In genomic region chr10:78311886-78312635, GRCm38 (mm10) we compare ENCODE assay signal across 12 mouse cellular contexts. TPM values are rescaled to one million over a fixed set of nuclear protein-coding genes. Genes with fewer than 3 reads are reported as not detected.
DNase-seq lines count a peak whose midpoint lies in the region; ATAC-seq and TF ChIP-seq lines count a peak whose summit lies in the region.
"Had no signal": no experiment of that assay in that cellular context is flagged by ENCODE, and none has a peak within 500 bp of the region (broad histone marks: within the 10 kb centered on the region; RNA-seq: fewer than 3 reads in every experiment).

No protein-coding gene starts in this region.

- no peak overlapping the region for H3K4me3 ChIP-seq in hindbrain, embryonic 16.5 days (ENCODE audit: low read length)
- no peak overlapping the region for H3K4me3 ChIP-seq in hindbrain, embryonic 10.5 days
- H3K4me3 ChIP-seq in ES-E14 (ENCODE audit: insufficient read depth in 1 of 2, low read depth in 1 of 2, low read length in 2 of 2, poor library complexity in 1 of 2, severe bottlenecking in 1 of 2) = peak overlapping the region in 1 of 2 experiments; percentile 18; a peak in 1 of 4 replicates
- no peak overlapping the region for H3K4me3 ChIP-seq in embryonic facial prominence, embryonic 14.5 days (ENCODE audit: low read depth, low read length)
- no peak overlapping the region for H3K4me3 ChIP-seq in midbrain, postnatal 0 days (ENCODE audit: low read depth, low read length)
- H3K4me3 ChIP-seq: midbrain, embryonic 15.5 days had no signal

- H3K9ac ChIP-seq in hindbrain, embryonic 16.5 days (ENCODE audit: low read depth, low read length) = no peak overlapping the region
- no peak overlapping the region for H3K9ac ChIP-seq in ES-E14 (ENCODE audit: insufficient read depth, low read depth, low read length, poor library complexity, severe bottlenecking)
- H3K9ac ChIP-seq in embryonic facial prominence, embryonic 14.5 days (ENCODE audit: low read depth, low read length) = no peak overlapping the region
- H3K9ac ChIP-seq in midbrain, postnatal 0 days (replicated peaks; ENCODE audit: low read length, poor library complexity, severe bottlenecking) = no peak overlapping the region
- H3K9ac ChIP-seq: midbrain, embryonic 15.5 days had no signal

- H3K4me2 ChIP-seq in hindbrain, embryonic 16.5 days (ENCODE audit: low read length) = no peak overlapping the region
- H3K4me2 ChIP-seq in embryonic facial prominence, embryonic 14.5 days (ENCODE audit: low read depth, low read length) = no peak overlapping the region
- no peak overlapping the region for H3K4me2 ChIP-seq in midbrain, postnatal 0 days (ENCODE audit: low read depth, low read length, poor library complexity, severe bottlenecking)
- H3K4me2 ChIP-seq: midbrain, embryonic 15.5 days had no signal

- no peaks in the 10 kb centered on the region for H3K27me3 ChIP-seq in hindbrain, embryonic 16.5 days (replicated peaks; ENCODE audit: control insufficient read depth, insufficient read depth, low read length)
- H3K27me3 ChIP-seq in hindbrain, embryonic 10.5 days (ENCODE audit: insufficient read depth, poor library complexity, severe bottlenecking) = no peaks in the 10 kb centered on the region
- H3K27me3 ChIP-seq in embryonic facial prominence, embryonic 14.5 days (replicated peaks; ENCODE audit: control insufficient read depth, insufficient read depth, low read length) = no peaks in the 10 kb centered on the region
- H3K27me3 ChIP-seq in midbrain, postnatal 0 days (ENCODE audit: insufficient read depth, low read length) = no peaks in the 10 kb centered on the region
- H3K27me3 ChIP-seq: midbrain, embryonic 15.5 days had no signal

- WGBS in hindbrain, embryonic 16.5 days = 85% methylated on average over 13 of the region's 13 CpGs
- 84% methylated on average over 13 of the region's 13 CpGs for WGBS in hindbrain, embryonic 10.5 days
- 70% methylated on average over 13 of the region's 13 CpGs for WGBS in embryonic facial prominence, embryonic 14.5 days
- WGBS in midbrain, postnatal 0 days = 80% methylated on average over 13 of the region's 13 CpGs

- no peak for TF ChIP-seq CTCF in midbrain, postnatal 0 days (IDR thresholded peaks at IDR 0.05)

- H3K4me1 ChIP-seq in hindbrain, embryonic 16.5 days (ENCODE audit: control insufficient read depth, insufficient read depth, low read depth, low read length) = no peaks in the 10 kb centered on the region; the same call in 1 of the 2 replicates
- H3K4me1 ChIP-seq in hindbrain, embryonic 10.5 days (replicated peaks) = peaks cover 18% of the 10 kb centered on the region
- H3K4me1 ChIP-seq in ES-E14 (ENCODE audit: control insufficient read depth in 2 of 2, insufficient read depth in 2 of 2, low read length in 2 of 2, poor library complexity in 1 of 2) = peaks cover 0 to 6% of the 10 kb centered on the region in 2 experiments; a peak in 2 of 4 replicates
- H3K4me1 ChIP-seq in embryonic facial prominence, embryonic 14.5 days (ENCODE audit: control insufficient read depth, insufficient read depth, low read length) = no peaks in the 10 kb centered on the region
- H3K4me1 ChIP-seq in midbrain, postnatal 0 days (ENCODE audit: insufficient read depth, low read length) = no peaks in the 10 kb centered on the region

- no peaks in the 10 kb centered on the region for H3K36me3 ChIP-seq in hindbrain, embryonic 16.5 days (ENCODE audit: control insufficient read depth, insufficient read depth, low read length)
- peaks cover 7% of the 10 kb centered on the region for H3K36me3 ChIP-seq in hindbrain, embryonic 10.5 days
- no peaks in the 10 kb centered on the region; the same call in 1 of the 2 replicates for H3K36me3 ChIP-seq in ES-E14 (ENCODE audit: control insufficient read depth, insufficient read depth, low read length, poor library complexity, severe bottlenecking)
- no peaks in the 10 kb centered on the region for H3K36me3 ChIP-seq in embryonic facial prominence, embryonic 14.5 days (ENCODE audit: control insufficient read depth, insufficient read depth, low read length)
- peaks cover 12% of the 10 kb centered on the region; the same call in 1 of the 2 replicates for H3K36me3 ChIP-seq in midbrain, postnatal 0 days (ENCODE audit: insufficient read depth, low read length)
- H3K36me3 ChIP-seq: midbrain, embryonic 15.5 days had no signal

- ATAC-seq in hindbrain, embryonic 16.5 days = peak; percentile 18; the same call in 1 of the 2 replicates
- no peak for ATAC-seq in embryonic facial prominence, embryonic 14.5 days (ENCODE audit: low read depth)
- ATAC-seq in frontal cortex, adult (ENCODE audit: low TSS enrichment) = no peak
- no peak for ATAC-seq in midbrain, postnatal 0 days (ENCODE audit: low FRiP score)
- ATAC-seq: midbrain, embryonic 15.5 days had no signal

- in situ Hi-C loops in ES-E14 (cut with MboI; ENCODE audit: low sequenced_read_pairs in 2 of 2, unreplicated experiment in 2 of 2) = no loop called here

- H3K9me3 ChIP-seq in hindbrain, embryonic 16.5 days (ENCODE audit: control insufficient read depth, low read length) = no peaks in the 10 kb centered on the region
- no peaks in the 10 kb centered on the region for H3K9me3 ChIP-seq in hindbrain, embryonic 10.5 days
- H3K9me3 ChIP-seq in ES-E14 (ENCODE audit: control insufficient read depth, insufficient read depth, low read depth, low read length) = no peaks in the 10 kb centered on the region
- no peaks in the 10 kb centered on the region for H3K9me3 ChIP-seq in embryonic facial prominence, embryonic 14.5 days (ENCODE audit: control insufficient read depth, low read length)
- no peaks in the 10 kb centered on the region for H3K9me3 ChIP-seq in midbrain, postnatal 0 days (ENCODE audit: low read length)
- H3K9me3 ChIP-seq: midbrain, embryonic 15.5 days had no signal

- DNase-seq in hindbrain, embryonic 10.5 days (ENCODE audit: low spot score) = no peak
- DNase-seq in ES-E14 (ENCODE audit: low read depth, low spot score) = peak; percentile 88
- peak; percentile 38 for DNase-seq in embryonic facial prominence, embryonic 14.5 days (ENCODE audit: low spot score)
- DNase-seq in lung, postnatal 14 days = peak; percentile 59
- DNase-seq in right cerebral cortex, postnatal 36 days (ENCODE audit: low spot score in 2 of 2) = no peak
- no peak for DNase-seq in midbrain, postnatal 0 days (ENCODE audit: low spot score)
- DNase-seq: cerebellum, postnatal 36 days; kidney, postnatal 14 days; thymus, adult 2 months had no signal

- no peak overlapping the region for H3K27ac ChIP-seq in hindbrain, embryonic 16.5 days (ENCODE audit: low read depth, low read length)
- H3K27ac ChIP-seq in hindbrain, embryonic 10.5 days = no peak overlapping the region
- no peak overlapping the region for H3K27ac ChIP-seq in ES-E14 (ENCODE audit: insufficient read depth, low read depth, low read length, poor library complexity, severe bottlenecking)
- no peak overlapping the region for H3K27ac ChIP-seq in embryonic facial prominence, embryonic 14.5 days (replicated peaks; ENCODE audit: low read depth, low read length)
- H3K27ac ChIP-seq in midbrain, postnatal 0 days (ENCODE audit: low read depth, low read length) = no peak overlapping the region
- H3K27ac ChIP-seq: midbrain, embryonic 15.5 days had no signal

TF ChIP-seq in ES-E14, 5 proteins besides CTCF, POLR2A, EP300 and RAD21:
- TF ChIP-seq MAFK (IDR thresholded peaks at IDR 0.05; ENCODE audit: insufficient read depth, low read depth, low read length) (no peak), CHD2 (IDR thresholded peaks at IDR 0.05; ENCODE audit: low read depth, low read length) (no peak), HCFC1 (IDR thresholded peaks at IDR 0.05; ENCODE audit: borderline replicate concordance, insufficient read depth, low read length) (no peak), ZNF384 (IDR thresholded peaks at IDR 0.05; ENCODE audit: low read depth, low read length) (no peak), ZC3H11A (IDR thresholded peaks at IDR 0.05; ENCODE audit: borderline replicate concordance, low read depth, low read length) (no peak)

RNA-seq across cellular contexts. Expression of gene Agpat3, which starts 40.2 kb away (rescaled TPM):
- polyA plus RNA-seq in hindbrain, embryonic 16.5 days (2015; fragmentation: Nextera tagmentation; extraction: Ambion mirVana) = 44.0 and 70.1 TPM in 2 replicates
- 40.1 and 47.2 TPM in 2 replicates for polyA plus RNA-seq in hindbrain, embryonic 10.5 days (2016; fragmentation: Nextera tagmentation; extraction: Ambion mirVana)
- 52.0 and 54.0 TPM in 2 replicates for total RNA-seq in ES-E14 (2012; rRNA removed)
- polyA plus RNA-seq in embryonic facial prominence, embryonic 14.5 days (2014; fragmentation: Nextera tagmentation; extraction: Ambion mirVana) = 83.2 and 86.1 TPM in 2 replicates
- total RNA-seq in midbrain, postnatal 0 days (2014; rRNA removed) = 106 and 137 TPM in 2 replicates
- 91.7 and 96.8 TPM in 2 replicates for polyA plus RNA-seq in midbrain, postnatal 0 days (2015; fragmentation: Nextera tagmentation; extraction: Ambion mirVana)

Comparison
In these comparisons a context has a peak if more than half of its experiments do, and no peak if none do; other contexts are left out.
1. DNase-seq: peak in ES-E14 (single experiment), embryonic facial prominence, embryonic 14.5 days (single experiment) and lung, postnatal 14 days (single experiment); none in hindbrain, embryonic 10.5 days (single experiment), right cerebral cortex, postnatal 36 days (0 of 2) and midbrain, postnatal 0 days (single experiment).